Mouse (Mus musculus) embryonic facial prominence, embryonic 11.5 days (tissue): ENCODE results near the gene Ccdc169. TPM values are rescaled to one million over a fixed set of nuclear protein-coding genes. Genes with fewer than 3 reads are reported as not detected.
"Not testable (repeated sequence)": the region's sequence is repeated elsewhere in the genome, so short reads cannot be mapped to it uniquely, and the experiment has no call there.

ENCODE experiments used
- ATAC-seq: fragments of 200-750 bp; cut with Nextera tagmentation; replicated peaks from 2 replicates; pipeline ENCODE4 v1.8.0; 2017; ENCODE audit warnings: low read depth; ENCODE audit not compliant: insufficient number of reproducible peaks, low FRiP score, low TSS enrichment
- DNase-seq: peaks from one replicate; pipeline ENCODE4 v3.0.0-alpha.2; 2015; ENCODE audit warnings: low spot score
- H3K27ac ChIP-seq: fragments of 300-500 bp; sonication (generic); replicated peaks from 2 replicates; pipeline ENCODE4 v1.5.1; 2014; ENCODE audit warnings: mild to moderate bottlenecking, low read depth, low read length, control low read depth
- H3K27me3 ChIP-seq: fragments of 300-500 bp; sonication (generic); 2 replicates; pipeline ENCODE4 v1.6.1; 2014; ENCODE audit warnings: mild to moderate bottlenecking, low read length, moderate library complexity, mixed read lengths; ENCODE audit not compliant: control insufficient read depth, insufficient read depth
- H3K36me3 ChIP-seq: fragments of 300-500 bp; sonication (generic); replicated peaks from 2 replicates; pipeline ENCODE4 v1.6.1; 2014; ENCODE audit warnings: low read depth, mild to moderate bottlenecking, low read length, moderate library complexity, mixed read lengths; ENCODE audit not compliant: control insufficient read depth, insufficient read depth
- H3K4me1 ChIP-seq: fragments of 300-500 bp; sonication (generic); 2 replicates; pipeline ENCODE4 v1.6.1; 2014; ENCODE audit warnings: low read length, mixed read lengths; ENCODE audit not compliant: control insufficient read depth, insufficient read depth
- H3K4me2 ChIP-seq: fragments of 300-500 bp; sonication (generic); 2 replicates; pipeline ENCODE4 v1.6.1; 2014; ENCODE audit warnings: low read depth, mild to moderate bottlenecking, control low read depth, low read length, moderate library complexity
- H3K4me3 ChIP-seq: fragments of 300-500 bp; sonication (generic); 2 replicates; pipeline ENCODE4 v1.5.1; 2014; ENCODE audit warnings: low read depth, low read length, control low read depth
- H3K9ac ChIP-seq: fragments of 300-500 bp; sonication (generic); replicated peaks from 2 replicates; pipeline ENCODE4 v1.6.1; 2014; ENCODE audit warnings: mild to moderate bottlenecking, control low read depth, low read length
- H3K9me3 ChIP-seq: fragments of 300-500 bp; sonication (generic); replicated peaks from 2 replicates; pipeline ENCODE4 v1.6.1; 2016; ENCODE audit warnings: mild to moderate bottlenecking, low read length, inconsistent platforms, mixed read lengths; ENCODE audit not compliant: control insufficient read depth
- WGBS: fragments of 180-500 bp; shearing (Covaris S2); extraction: QIAGEN DNeasy Blood & Tissue Kit; methylation state at CpG from one replicate; pipeline ENCODE4 v1.1.7; 2014; 5-methylcytosine and 5-hydroxymethylcytosine counted together
- polyA plus RNA-seq: library from polyadenylated mRNA; unstranded; fragments of >200 nt; fragmentation: Nextera tagmentation; extraction: Ambion mirVana; gene quantifications from 2 replicates; pipeline ENCODE4 v1.2.1, GENCODE M21; 2014

The Ccdc169 gene
- polyA plus RNA-seq, 1 experiment from 2014 or later, result 0.07 TPM

DNA sequence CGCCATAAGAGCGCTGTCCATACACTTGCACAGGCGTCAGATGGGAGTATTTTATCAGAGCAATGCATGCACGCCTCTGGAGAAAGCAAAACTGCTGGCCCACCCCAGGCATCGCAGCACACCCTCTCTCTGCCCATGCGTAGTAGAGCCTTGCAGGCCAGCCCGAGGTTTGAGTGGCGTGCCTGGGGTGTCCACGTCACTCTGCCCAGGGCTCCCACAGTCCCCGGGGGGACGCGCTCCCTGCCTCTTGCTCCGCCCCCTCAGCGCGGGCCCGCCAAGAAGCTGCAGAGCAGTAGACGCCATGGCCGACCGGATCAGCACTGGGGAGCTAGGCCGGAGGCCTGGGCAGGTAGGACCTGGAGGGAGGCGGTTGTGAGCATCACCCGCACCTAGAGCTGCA lies 44.6 kb downstream of the Ccdc169 start, which contains the start of gene Sohlh2:
Gene Sohlh2, plus strand, starts transcription at position 263 of the 400 bp plus-strand sequence.
- Histone ChIP-seq H3K4me3 (no peak within 1 kb of the TSS), H3K27me3 (no peaks in the 10 kb centered on the region), H3K36me3 (no peaks in the 10 kb centered on the region), H3K9me3 (no peaks in the 10 kb centered on the region), H3K27ac (no peak within 1 kb of the TSS), H3K4me1 (no peaks in the 10 kb centered on the region), H3K9ac (no peak within 1 kb of the TSS), H3K4me2 (no peak within 1 kb of the TSS)
- DNase-seq (no peak), ATAC-seq (no peak)
- 92% methylated on average over 22 of the region's 22 CpGs for WGBS

DNA sequence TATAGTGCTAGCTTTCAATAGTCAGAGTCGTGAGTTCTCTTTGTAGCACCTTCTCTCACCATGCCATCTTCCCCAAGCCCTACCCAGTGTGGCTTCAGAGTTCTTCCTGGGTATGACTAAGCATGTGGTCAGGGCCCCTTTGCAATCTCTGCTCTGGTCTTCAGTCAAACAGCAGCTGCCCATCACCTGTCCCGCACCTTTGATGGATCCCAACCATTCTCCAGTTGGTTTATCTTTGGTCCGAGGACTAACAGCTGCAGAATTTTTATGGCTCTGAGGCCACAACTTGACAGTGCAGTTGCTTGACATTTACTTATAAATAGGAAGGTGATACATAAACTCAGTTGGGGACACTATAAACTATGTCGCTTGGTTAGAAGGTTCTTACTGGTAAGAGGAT lies 54.5 kb downstream of the Ccdc169 start:
- Histone ChIP-seq H3K9me3 (no peaks in the 10 kb centered on the region), H3K27ac (no peak overlapping the region), H3K27me3 (no peaks in the 10 kb centered on the region), H3K4me1 (no peaks in the 10 kb centered on the region), H3K4me3 (no peak overlapping the region), H3K36me3 (no peaks in the 10 kb centered on the region), H3K9ac (no peak overlapping the region), H3K4me2 (no peak overlapping the region)
- 88% methylated on average over 4 of the region's 4 CpGs for WGBS
- ATAC-seq, result no peak
- DNase-seq, result no peak

DNA sequence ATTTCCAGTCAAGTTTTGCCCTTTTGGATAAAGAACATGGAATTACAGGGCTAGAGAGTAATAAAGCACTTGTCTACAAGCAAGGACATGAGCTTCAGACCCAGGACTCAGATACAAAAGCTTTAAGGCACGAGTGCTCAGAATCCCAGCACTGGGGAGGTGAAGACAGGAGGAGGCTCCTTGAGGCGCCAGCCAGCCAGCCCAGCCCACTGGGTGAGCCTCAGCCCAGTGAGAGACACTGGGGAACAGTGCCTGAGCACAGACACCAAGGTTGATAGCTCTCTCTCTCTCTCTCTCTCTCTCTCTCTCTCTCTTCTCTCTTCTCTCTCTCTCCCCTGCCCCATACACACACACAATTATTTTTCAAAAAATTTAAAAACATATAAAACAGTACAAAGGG lies 56.2 kb downstream of the Ccdc169 start:
- H3K27ac ChIP-seq, result no peak overlapping the region
- H3K9ac ChIP-seq, result no peak overlapping the region
- DNase-seq, result no peak
- H3K36me3 ChIP-seq, result no peaks in the 10 kb centered on the region
- H3K27me3 ChIP-seq, result no peaks in the 10 kb centered on the region
- no peaks in the 10 kb centered on the region for H3K9me3 ChIP-seq
- ATAC-seq, result no peak
- 66% methylated on average over 2 of the region's 2 CpGs for WGBS
- H3K4me3 ChIP-seq, result no peak overlapping the region
- no peak overlapping the region for H3K4me2 ChIP-seq
- no peaks in the 10 kb centered on the region for H3K4me1 ChIP-seq

- ATAC-seq, result no peak
- H3K4me1 ChIP-seq, result no peaks in the 10 kb centered on the region
- H3K4me3 ChIP-seq, result no peak overlapping the region
- H3K27me3 ChIP-seq, result no peaks in the 10 kb centered on the region
- no peaks in the 10 kb centered on the region for H3K9me3 ChIP-seq
- WGBS, result 82% methylated on average over 8 of the region's 8 CpGs
- no peak for DNase-seq
- H3K27ac ChIP-seq, result no peak overlapping the region
- H3K4me2 ChIP-seq, result no peak overlapping the region
- no peak overlapping the region for H3K9ac ChIP-seq
- no peaks in the 10 kb centered on the region for H3K36me3 ChIP-seq
These were observed 57.7 kb downstream of the Ccdc169 start for GRCm38 (mm10) chr3:55194792-55195191.

DNA sequence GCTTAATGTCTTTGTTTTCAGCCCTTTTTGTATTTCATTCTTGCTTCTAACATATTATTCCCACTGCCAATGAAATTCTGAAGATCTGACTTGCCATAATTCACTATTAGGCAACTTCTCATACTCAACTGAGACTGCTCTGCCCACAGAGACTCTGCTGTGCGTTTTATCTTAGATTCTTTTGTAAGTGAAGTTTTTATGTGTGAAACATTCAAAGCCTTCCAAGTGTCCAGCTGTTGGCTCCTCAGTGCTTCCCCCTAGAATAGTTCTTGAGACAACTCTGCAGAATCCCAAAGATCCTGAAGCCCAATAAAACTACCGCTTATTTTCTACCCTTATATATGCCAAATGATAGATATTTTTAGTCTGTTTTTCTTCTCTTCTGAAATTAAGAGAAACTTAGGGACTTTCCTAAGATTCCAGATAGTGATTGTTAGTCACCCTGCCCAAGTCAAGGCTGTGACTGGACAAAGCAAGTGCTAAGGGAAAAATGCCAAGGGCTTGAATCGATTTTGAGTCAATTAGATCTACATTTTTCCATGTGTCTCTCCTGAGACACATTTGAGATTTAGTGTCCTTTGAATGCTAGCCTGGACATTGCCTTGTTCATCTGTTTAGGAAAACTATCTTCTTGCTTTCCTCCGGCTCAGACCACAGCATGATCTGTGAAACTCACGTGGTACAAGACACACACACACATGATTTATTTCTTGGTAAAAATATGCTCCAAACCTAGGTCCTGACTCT lies 58.6 kb downstream of the Ccdc169 start:
- Histone ChIP-seq H3K27ac (no peak overlapping the region), H3K4me3 (no peak overlapping the region), H3K9me3 (no peaks in the 10 kb centered on the region), H3K4me1 (no peaks in the 10 kb centered on the region), H3K9ac (no peak overlapping the region), H3K36me3 (no peaks in the 10 kb centered on the region), H3K4me2 (no peak overlapping the region), H3K27me3 (no peaks in the 10 kb centered on the region)
- WGBS, result 87% methylated on average over 5 of the region's 5 CpGs
- DNase-seq, result no peak
- ATAC-seq, result no peak

GRCm38 (mm10) chr3:55196328-55196710 lies 59.2 kb downstream of the Ccdc169 start:
- Histone ChIP-seq H3K4me1 (no peaks in the 10 kb centered on the region), H3K4me3 (no peak overlapping the region), H3K9ac (no peak overlapping the region), H3K27ac (no peak overlapping the region), H3K9me3 (no peaks in the 10 kb centered on the region), H3K4me2 (no peak overlapping the region), H3K27me3 (no peaks in the 10 kb centered on the region), H3K36me3 (no peaks in the 10 kb centered on the region)
- no peak for DNase-seq
- 86% methylated on average over 2 of the region's 2 CpGs for WGBS
- ATAC-seq, result no peak

DNA sequence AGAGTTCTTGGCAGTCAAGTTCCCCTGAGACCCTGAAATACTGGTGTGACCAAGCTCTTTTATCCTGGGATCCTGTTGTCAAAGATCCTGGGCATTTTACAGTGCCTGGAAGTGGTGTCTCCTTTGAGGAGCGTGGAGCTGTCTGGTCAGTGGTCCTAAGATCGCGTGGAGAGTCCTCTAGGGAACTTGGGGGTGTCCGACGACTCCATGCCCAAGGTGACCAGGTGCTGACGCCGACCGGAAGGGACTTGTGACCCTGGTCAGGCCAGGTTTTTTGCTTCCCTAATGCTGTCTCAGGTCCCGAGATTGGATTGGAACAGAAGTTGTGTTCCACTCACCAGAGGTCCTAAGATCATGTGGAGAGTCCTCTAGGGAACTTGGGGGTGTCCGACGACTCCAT lies 66.5 kb downstream of the Ccdc169 start:
- WGBS, result 97% methylated on average over 11 of the region's 11 CpGs
- H3K27me3 ChIP-seq, H3K9me3 ChIP-seq, H3K36me3 ChIP-seq, ATAC-seq, H3K4me3 ChIP-seq, H3K4me1 ChIP-seq, H3K9ac ChIP-seq, H3K27ac ChIP-seq, H3K4me2 ChIP-seq, DNase-seq: not testable (repeated sequence)

- ATAC-seq, result no peak
- 90% methylated on average over 2 of the region's 2 CpGs for WGBS
- DNase-seq, result no peak
- Histone ChIP-seq H3K9me3 (no peaks in the 10 kb centered on the region), H3K27me3 (no peaks in the 10 kb centered on the region), H3K9ac (no peak overlapping the region), H3K4me3 (no peak overlapping the region), H3K27ac (no peak overlapping the region), H3K4me2 (no peak overlapping the region), H3K4me1 (no peaks in the 10 kb centered on the region), H3K36me3 (no peaks in the 10 kb centered on the region)
These were observed 69.3 kb downstream of the Ccdc169 start for GRCm38 (mm10) chr3:55206413-55206812.
